Comparison of ENCODE assay signal across 15 mouse cellular contexts in genomic region chrX:170676606-170677239, GRCm38 (mm10). TPM values are rescaled to one million over a fixed set of nuclear protein-coding genes. Genes with fewer than 3 reads are reported as not detected.
A peak's percentile ranks its signal among the peaks of the same experiment; 100 is the strongest.
DNase-seq lines count a peak whose midpoint lies in the region; ATAC-seq lines count a peak whose summit lies in the region.
"Had no signal": no experiment of that assay in that cellular context is flagged by ENCODE, and none has a peak within 500 bp of the region (broad histone marks: within the 10 kb centered on the region; RNA-seq: fewer than 3 reads in every experiment).

No protein-coding gene starts in this region.

- no peak overlapping the region for H3K4me3 ChIP-seq in hindbrain, embryonic 11.5 days (ENCODE audit: low read depth, low read length)
- no peak overlapping the region for H3K4me3 ChIP-seq in hindbrain, embryonic 13.5 days
- no peak overlapping the region for H3K4me3 ChIP-seq in neural tube, embryonic 11.5 days (ENCODE audit: low read depth, low read length)
- H3K4me3 ChIP-seq in neural tube, embryonic 15.5 days (replicated peaks) = no peak overlapping the region
- H3K4me3 ChIP-seq in intestine, embryonic 15.5 days (replicated peaks) = no peak overlapping the region
- H3K4me3 ChIP-seq: hindbrain, embryonic 15.5 days; myocyte had no signal

- no peak overlapping the region for H3K27ac ChIP-seq in hindbrain, embryonic 11.5 days (ENCODE audit: low read depth, low read length)
- H3K27ac ChIP-seq in hindbrain, embryonic 13.5 days = no peak overlapping the region
- H3K27ac ChIP-seq in neural tube, embryonic 11.5 days (ENCODE audit: low read depth, low read length) = no peak overlapping the region
- no peak overlapping the region for H3K27ac ChIP-seq in neural tube, embryonic 15.5 days (replicated peaks)
- H3K27ac ChIP-seq in intestine, embryonic 15.5 days = no peak overlapping the region
- H3K27ac ChIP-seq: hindbrain, embryonic 15.5 days; liver, embryonic 14.5 days had no signal

- peaks cover 37% of the 10 kb centered on the region for H3K9me3 ChIP-seq in hindbrain, embryonic 11.5 days (ENCODE audit: control insufficient read depth, low read length)
- H3K9me3 ChIP-seq in hindbrain, embryonic 13.5 days = peaks cover 39% of the 10 kb centered on the region
- peaks cover 39% of the 10 kb centered on the region for H3K9me3 ChIP-seq in neural tube, embryonic 11.5 days (ENCODE audit: control insufficient read depth, low read length)
- peaks cover 24% of the 10 kb centered on the region for H3K9me3 ChIP-seq in neural tube, embryonic 15.5 days (replicated peaks)
- H3K9me3 ChIP-seq in intestine, embryonic 15.5 days = peaks cover 34% of the 10 kb centered on the region

- 94% methylated on average over 53 of the region's 67 CpGs for WGBS in hindbrain, embryonic 11.5 days
- 88% methylated on average over 66 of the region's 67 CpGs for WGBS in hindbrain, embryonic 13.5 days
- WGBS in neural tube, embryonic 11.5 days = 94% methylated on average over 42 of the region's 67 CpGs
- WGBS in neural tube, embryonic 15.5 days = 88% methylated on average over 62 of the region's 67 CpGs
- WGBS in intestine, embryonic 15.5 days = 95% methylated on average over 67 of the region's 67 CpGs

- H3K9ac ChIP-seq in hindbrain, embryonic 11.5 days (ENCODE audit: low read depth, low read length) = no peak overlapping the region
- no peak overlapping the region for H3K9ac ChIP-seq in hindbrain, embryonic 13.5 days
- no peak overlapping the region for H3K9ac ChIP-seq in neural tube, embryonic 11.5 days (ENCODE audit: low read length)
- no peak overlapping the region for H3K9ac ChIP-seq in neural tube, embryonic 15.5 days (replicated peaks)
- no peak overlapping the region for H3K9ac ChIP-seq in intestine, embryonic 15.5 days
- H3K9ac ChIP-seq: hindbrain, embryonic 15.5 days; liver, embryonic 14.5 days had no signal

- peaks cover 14% of the 10 kb centered on the region; the same call in 1 of the 2 replicates for H3K36me3 ChIP-seq in hindbrain, embryonic 11.5 days (ENCODE audit: control insufficient read depth, insufficient read depth, low read length)
- H3K36me3 ChIP-seq in hindbrain, embryonic 13.5 days = peaks cover 43% of the 10 kb centered on the region
- peaks cover 5% of the 10 kb centered on the region for H3K36me3 ChIP-seq in neural tube, embryonic 11.5 days (ENCODE audit: control insufficient read depth, insufficient read depth, low read length)
- peaks cover 26% of the 10 kb centered on the region for H3K36me3 ChIP-seq in neural tube, embryonic 15.5 days
- H3K36me3 ChIP-seq in intestine, embryonic 15.5 days = peaks cover 6% of the 10 kb centered on the region

- H3K27me3 ChIP-seq in hindbrain, embryonic 11.5 days (ENCODE audit: control insufficient read depth, insufficient read depth, low read length) = no peaks in the 10 kb centered on the region
- H3K27me3 ChIP-seq in hindbrain, embryonic 13.5 days = no peaks in the 10 kb centered on the region
- H3K27me3 ChIP-seq in neural tube, embryonic 11.5 days (ENCODE audit: control insufficient read depth, insufficient read depth, low read length) = no peaks in the 10 kb centered on the region
- H3K27me3 ChIP-seq in neural tube, embryonic 15.5 days (replicated peaks) = no peaks in the 10 kb centered on the region
- H3K27me3 ChIP-seq in intestine, embryonic 15.5 days (replicated peaks) = no peaks in the 10 kb centered on the region
- H3K27me3 ChIP-seq: hindbrain, embryonic 15.5 days had no signal

- H3K4me2 ChIP-seq in hindbrain, embryonic 11.5 days (replicated peaks; ENCODE audit: low read depth, low read length) = no peak overlapping the region
- no peak overlapping the region for H3K4me2 ChIP-seq in hindbrain, embryonic 13.5 days
- no peak overlapping the region for H3K4me2 ChIP-seq in neural tube, embryonic 11.5 days (ENCODE audit: low read depth)
- H3K4me2 ChIP-seq in neural tube, embryonic 15.5 days = no peak overlapping the region
- H3K4me2 ChIP-seq in intestine, embryonic 15.5 days (replicated peaks) = no peak overlapping the region
- H3K4me2 ChIP-seq: hindbrain, embryonic 15.5 days had no signal

- H3K4me1 ChIP-seq in hindbrain, embryonic 11.5 days (replicated peaks; ENCODE audit: control insufficient read depth, insufficient read depth, low read length) = no peaks in the 10 kb centered on the region
- H3K4me1 ChIP-seq in hindbrain, embryonic 13.5 days (replicated peaks) = no peaks in the 10 kb centered on the region
- no peaks in the 10 kb centered on the region for H3K4me1 ChIP-seq in neural tube, embryonic 11.5 days (ENCODE audit: control insufficient read depth, insufficient read depth, low read length)
- H3K4me1 ChIP-seq in neural tube, embryonic 15.5 days = no peaks in the 10 kb centered on the region
- no peaks in the 10 kb centered on the region for H3K4me1 ChIP-seq in intestine, embryonic 15.5 days (replicated peaks)
- H3K4me1 ChIP-seq: hindbrain, embryonic 15.5 days had no signal

- peak; percentile 43 for ATAC-seq in hindbrain, embryonic 11.5 days (ENCODE audit: low FRiP score)
- ATAC-seq in hindbrain, embryonic 13.5 days (ENCODE audit: low FRiP score) = no peak
- ATAC-seq in neural tube, embryonic 11.5 days (ENCODE audit: insufficient read depth, low FRiP score, low TSS enrichment) = peak; percentile 52; the same call in 1 of the 2 replicates
- ATAC-seq in neural tube, embryonic 15.5 days (ENCODE audit: low FRiP score) = no peak
- 0 out of 2 replicates have a peak, but pooled peaks have one; percentile 19 for ATAC-seq in intestine, embryonic 15.5 days

- DNase-seq in cerebellum, postnatal 10 days = peak; percentile 24 to 35
- no peak for DNase-seq in cerebellum, adult 9-11 months
- DNase-seq in hindbrain, embryonic 11.5 days (ENCODE audit: low spot score) = no peak
- DNase-seq in neural tube, embryonic 11.5 days (ENCODE audit: low spot score) = peak; percentile 28
- DNase-seq in spleen, adult 12 weeks (ENCODE audit: low spot score) = no peak
- DNase-seq: adrenal gland, postnatal 10 days; lung, postnatal 36 days; thymus, adult 18-20 months had no signal

RNA-seq across cellular contexts. Expression of gene Asmt, which starts 4.3 kb away (rescaled TPM):
- not detected in 2 replicates for polyA plus RNA-seq in hindbrain, embryonic 11.5 days (2014; fragmentation: Nextera tagmentation; extraction: Ambion mirVana)
- polyA plus RNA-seq in hindbrain, embryonic 13.5 days (2015; fragmentation: Nextera tagmentation; extraction: Ambion mirVana) = not detected in 2 replicates
- polyA plus RNA-seq in neural tube, embryonic 11.5 days (2014; fragmentation: Nextera tagmentation; extraction: Ambion mirVana) = not detected in 2 replicates
- not detected in 2 replicates for polyA plus RNA-seq in neural tube, embryonic 15.5 days (2015; fragmentation: Nextera tagmentation; extraction: Ambion mirVana)
- not detected in 2 replicates for polyA plus RNA-seq in intestine, embryonic 15.5 days (2015; fragmentation: Nextera tagmentation; extraction: Ambion mirVana)
- polyA plus RNA-seq: cortical plate, adult 2 months; hindbrain, embryonic 15.5 days; liver, embryonic 14.5 days had no signal

Comparison
In these comparisons a context has a peak if more than half of its experiments do, and no peak if none do; other contexts are left out.
1. DNase-seq: peak in cerebellum, postnatal 10 days (2 of 2) and neural tube, embryonic 11.5 days (single experiment); none in cerebellum, adult 9-11 months (single experiment), hindbrain, embryonic 11.5 days (single experiment) and spleen, adult 12 weeks (single experiment).
2. ATAC-seq: peak in hindbrain, embryonic 11.5 days (single experiment), neural tube, embryonic 11.5 days (single experiment) and intestine, embryonic 15.5 days (single experiment); none in hindbrain, embryonic 13.5 days (single experiment) and neural tube, embryonic 15.5 days (single experiment).